Mouse (Mus musculus) megakaryocyte progenitor cell, adult 5-6 weeks (primary cell): Measurements from ENCODE around the gene Rmdn2. TPM values are rescaled to one million over a fixed set of nuclear protein-coding genes. Genes with fewer than 3 reads are reported as not detected.

Source experiments
- ATAC-seq: replicated peaks from 2 replicates; pipeline ENCODE4 v1.8.0; 2016; ENCODE audit warnings: mild to moderate bottlenecking, moderate TSS enrichment, inconsistent platforms; ENCODE audit not compliant: poor library complexity
- total RNA-seq, 2 experiments: library from RNA; stranded (forward) in 1 of 2; stranded (reverse) in 1 of 2; fragments of 157-497, 149-512 nt in 1 of 2; fragments of 200-1000 nt in 1 of 2; gene quantifications; 2 replicates each; pipeline versions ENCODE4 v1.2.3 to v1.2.4; 2015 to 2017

Rmdn2 gene
- total RNA-seq, 2 experiments from 2014 or later: 2.2 to 8.5 TPM

DNA sequence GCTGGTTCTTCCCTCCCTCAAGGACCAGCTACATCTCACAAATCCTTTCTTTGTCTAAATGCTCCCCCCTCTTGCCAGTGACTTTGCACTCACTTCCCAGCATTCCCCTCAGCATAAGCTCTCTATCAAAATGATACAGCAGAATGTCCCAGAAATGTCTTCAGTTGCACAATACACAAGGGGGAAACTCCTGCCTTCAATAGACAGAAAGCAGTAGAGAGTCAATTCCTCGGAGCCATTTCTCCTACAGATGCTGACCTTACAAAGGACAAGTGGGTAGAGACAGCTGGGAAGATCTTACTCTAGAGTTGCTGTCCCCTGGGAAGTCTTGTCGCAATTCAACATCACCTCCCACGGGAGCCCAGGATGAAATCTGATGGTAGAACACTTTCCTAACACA, 125.9 kb downstream of the Rmdn2 start:
- ATAC-seq: no peak

- ATAC-seq: no peak
These were observed 127.3 kb downstream of the Rmdn2 start for GRCm38 (mm10) chr17:79738847-79739498.

- no peak for ATAC-seq
These were observed 131.0 kb downstream of the Rmdn2 start for GRCm38 (mm10) chr17:79742635-79743034.

Other genes starting within 250 kb of the Rmdn2 start
- gene Cyp1b1, start 103.2 kb downstream of the Rmdn2 start, total RNA-seq (2015): 0.10 TPM in 1 of 2 replicates, not detected in the other
- gene Cyp1b1, start 103.2 kb downstream of the Rmdn2 start, total RNA-seq (2017): 0.07 TPM in 1 of 2 replicates, not detected in the other